Mouse (Mus musculus): Measurements from ENCODE around the gene Btbd35f16. TPM values are rescaled to one million over a fixed set of nuclear protein-coding genes. Genes with fewer than 3 reads are reported as not detected.

The Btbd35f16 gene
- not detected for polyA plus RNA-seq (2017; shearing (Covaris generic))

GRCm38 (mm10) chrX:3956902-3957301 is at the start of gene Btbd35f16:
Btbd35f16 (minus strand) TSS chrX:3957002.

Other genes with a start within 250 kb of the Btbd35f16 start
- not detected for gene Btbd35f10, start 204.1 kb downstream of the Btbd35f16 start, polyA plus RNA-seq (2017; shearing (Covaris generic))
- not detected for gene Btbd35f3, start 80.7 kb upstream of the Btbd35f16 start, polyA plus RNA-seq (2017; shearing (Covaris generic))
- gene Btbd35f28, start 239.6 kb upstream of the Btbd35f16 start, polyA plus RNA-seq (2017; shearing (Covaris generic)): not detected

Data from activated CD4-positive, CD25-positive, alpha-beta regulatory T cell, adult 9 weeks (primary cell).